Mouse (Mus musculus): ENCODE data around the gene Ncf1. TPM values are rescaled to one million over a fixed set of nuclear protein-coding genes. Genes with fewer than 3 reads are reported as not detected.

Gene Ncf1
- 1 to 10 TPM; 2.1 to 2.2 TPM for total RNA-seq (2021)
- long read RNA-seq, experiment 1, partial matches to known transcripts: 0 of 1 reads
- long read RNA-seq, experiment 1, other reads (novel, unspliced or antisense): 0 of 1 reads
- long read RNA-seq, experiment 2: 0 reads

DNA sequence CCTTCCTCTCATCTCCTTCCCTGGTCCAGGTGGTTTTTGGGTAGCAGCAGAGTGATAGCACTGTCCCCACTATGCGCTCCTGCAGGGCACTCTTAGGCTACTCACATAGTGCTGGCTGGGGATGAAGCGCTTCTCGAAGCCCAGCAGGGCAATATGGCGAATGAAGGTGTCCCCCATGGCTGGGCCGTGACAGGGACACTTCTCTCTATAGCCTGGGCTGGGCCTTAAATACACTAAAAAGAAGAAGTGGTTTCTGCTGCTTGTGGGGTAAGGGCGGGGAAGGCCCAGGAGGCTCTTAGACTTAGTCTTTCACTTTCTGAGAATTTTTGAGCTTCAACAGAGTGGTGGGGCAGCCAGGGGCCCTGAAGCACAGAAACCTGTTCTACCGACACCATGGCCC lies at the start of gene Ncf1:
Gene Ncf1 (minus strand): TSS at position 235 of the 400 bp plus-strand sequence.
- no peak for DNase-seq (ENCODE audit: low spot score)

DNA sequence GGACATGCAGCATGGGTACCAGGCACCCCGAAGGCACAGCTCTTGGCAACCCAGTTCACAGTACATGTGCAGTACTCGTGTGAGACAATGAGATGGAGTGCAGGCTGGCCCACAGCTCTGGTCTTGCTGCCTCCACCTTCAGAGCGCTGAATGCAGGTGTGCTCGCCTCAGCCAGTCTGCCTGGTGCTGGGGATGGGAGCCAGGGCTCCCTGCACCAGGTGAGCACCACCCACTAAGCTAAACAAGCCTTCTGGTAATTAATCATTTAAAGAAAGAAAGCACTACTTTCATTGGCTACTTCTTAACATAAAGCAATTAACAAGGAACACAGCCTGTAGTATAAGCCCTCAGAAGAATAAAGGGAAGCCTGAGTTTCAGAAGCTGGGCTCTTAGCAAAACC lies 47.7 kb upstream of the Ncf1 start:
- DNase-seq (ENCODE audit: low spot score): no peak

DNA sequence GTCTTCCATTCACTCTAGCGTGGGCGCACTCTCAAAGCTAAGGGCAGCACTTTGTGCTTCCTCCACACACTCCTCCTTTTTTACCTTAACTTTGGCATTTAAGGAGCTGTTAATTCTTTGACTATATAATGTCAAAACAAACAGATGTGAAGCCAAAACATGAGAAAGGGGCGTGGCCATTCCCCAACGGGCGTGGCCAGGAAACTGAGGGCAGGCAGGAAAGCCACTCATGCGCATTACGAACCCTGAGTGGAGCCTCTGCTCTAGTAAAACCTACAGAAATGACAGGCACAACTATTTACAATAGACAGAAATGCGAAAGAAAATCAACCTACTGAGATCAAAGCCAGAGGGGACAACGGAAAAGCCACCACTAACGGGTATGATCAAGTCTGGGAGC lies 46.1 kb upstream of the Ncf1 start:
- DNase-seq (ENCODE audit: low spot score): no peak

DNA sequence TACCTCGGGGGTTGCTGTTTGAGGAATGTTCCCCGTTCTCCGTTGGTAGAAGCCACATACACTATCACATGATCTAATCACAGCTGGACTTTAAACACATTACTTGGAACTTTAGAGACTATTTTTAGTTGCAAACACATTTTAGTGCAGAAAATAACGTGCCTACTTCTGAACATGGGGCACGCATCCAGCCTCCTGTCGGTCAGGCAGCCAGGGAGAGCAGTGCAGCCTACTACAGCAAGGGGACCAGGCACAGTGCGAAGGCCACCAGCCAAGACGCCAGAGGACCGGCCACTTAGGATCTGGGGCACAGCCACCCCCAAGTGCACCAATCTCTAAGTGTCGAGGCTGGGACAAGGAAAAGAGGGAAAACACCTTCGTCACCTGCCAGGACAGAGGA lies 45.6 kb upstream of the Ncf1 start:
- no peak for DNase-seq (ENCODE audit: low spot score)

DNA sequence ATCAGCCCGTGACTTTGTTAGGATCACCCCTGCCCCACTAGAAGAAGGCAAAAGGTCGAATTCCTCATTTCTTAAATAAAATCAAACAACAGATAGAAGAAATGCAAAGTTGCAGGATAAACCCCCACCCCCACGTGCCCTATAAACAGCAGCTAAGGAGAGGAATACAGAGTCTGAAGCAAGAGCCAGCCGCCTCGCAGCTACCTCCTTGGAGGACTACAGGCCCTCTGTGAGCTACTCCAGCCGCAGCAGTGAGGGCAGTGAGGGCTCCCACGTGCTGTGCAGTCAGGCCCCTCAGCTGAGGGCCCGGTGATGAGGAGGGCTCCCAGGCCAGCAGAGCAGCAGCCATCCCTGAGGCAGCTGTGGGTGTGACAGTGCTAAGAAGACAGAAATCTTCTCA lies 44.3 kb upstream of the Ncf1 start:
- DNase-seq (ENCODE audit: low spot score): no peak

DNA sequence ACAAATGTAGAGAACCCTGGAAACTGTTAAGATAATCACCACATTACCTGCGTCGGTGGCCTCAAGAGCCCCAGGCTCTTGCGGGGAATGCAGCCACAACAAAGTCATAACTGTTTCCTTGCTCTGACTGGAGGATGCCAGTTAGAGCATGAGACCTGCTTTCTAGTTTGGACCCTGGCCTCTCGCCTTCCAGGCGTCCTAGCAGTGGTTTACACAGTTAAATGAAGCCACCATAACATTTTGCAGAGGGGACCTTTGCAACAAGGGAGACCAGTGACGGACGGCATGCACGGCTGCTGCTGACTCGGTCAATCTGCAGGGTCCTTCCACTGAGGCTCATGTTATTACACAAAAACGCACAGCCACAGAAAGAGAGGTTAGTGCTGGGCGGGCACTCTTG lies 43.3 kb upstream of the Ncf1 start:
- no peak for DNase-seq (ENCODE audit: low spot score)

DNA sequence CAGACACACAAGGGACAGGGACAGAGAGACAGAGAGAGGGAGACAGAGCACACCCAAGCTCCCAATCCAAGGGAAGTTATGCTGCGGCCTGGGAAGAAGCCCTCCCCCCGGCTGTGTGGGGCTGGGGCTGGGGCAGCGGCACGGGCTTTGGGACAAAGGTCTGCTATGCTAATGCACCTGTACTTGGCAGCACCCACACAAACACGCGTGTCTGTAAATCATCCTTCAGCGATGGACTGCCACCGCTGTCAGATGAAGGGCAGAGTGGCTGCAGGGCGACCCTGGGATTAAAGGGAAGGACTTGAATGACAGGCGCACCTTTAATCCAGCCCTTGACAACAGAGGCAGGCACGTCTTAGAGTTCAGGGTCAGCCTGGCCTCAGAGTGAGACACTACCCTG lies 42.0 kb upstream of the Ncf1 start:
- DNase-seq (ENCODE audit: low spot score): no peak

DNA sequence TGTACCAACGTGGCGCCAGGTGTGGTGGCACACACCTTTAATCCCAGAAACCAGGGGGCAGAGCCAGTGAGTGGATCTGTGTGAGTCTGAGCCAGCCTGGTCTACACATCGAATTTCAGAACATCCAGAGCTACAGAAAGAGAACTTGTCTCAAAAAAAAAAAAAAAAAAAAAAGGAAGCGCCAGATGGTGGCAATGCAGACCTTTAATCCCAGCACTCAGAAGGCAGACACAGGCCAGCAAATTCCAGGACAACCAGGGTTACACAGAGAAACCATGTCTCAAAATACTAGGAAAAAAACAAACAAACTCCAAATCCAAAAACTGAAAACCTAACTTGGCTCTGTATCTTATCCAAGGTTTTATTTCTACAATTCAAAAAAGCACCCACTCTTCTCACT lies 41.1 kb upstream of the Ncf1 start:
- DNase-seq (ENCODE audit: low spot score): no peak

DNA sequence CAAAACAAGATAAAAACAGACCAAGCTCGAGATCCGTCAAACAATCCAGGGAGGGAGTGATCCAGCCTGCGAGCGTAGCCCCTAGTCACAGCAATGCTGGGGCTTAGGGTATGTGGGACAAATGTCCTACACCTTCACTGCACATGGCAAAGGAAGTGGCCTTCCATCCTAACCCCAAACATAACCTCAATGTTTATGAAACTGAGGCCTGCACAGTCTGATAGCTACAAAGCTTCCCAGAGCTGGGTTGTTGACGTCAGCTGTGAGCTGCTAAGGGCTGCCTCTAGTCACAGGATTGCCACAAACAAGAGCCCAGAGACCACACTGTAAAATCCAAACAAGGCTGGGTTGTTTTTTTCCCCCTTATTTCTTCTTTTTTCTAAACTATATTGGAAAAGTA lies 40.3 kb upstream of the Ncf1 start:
- no peak for DNase-seq (ENCODE audit: low spot score)

DNA sequence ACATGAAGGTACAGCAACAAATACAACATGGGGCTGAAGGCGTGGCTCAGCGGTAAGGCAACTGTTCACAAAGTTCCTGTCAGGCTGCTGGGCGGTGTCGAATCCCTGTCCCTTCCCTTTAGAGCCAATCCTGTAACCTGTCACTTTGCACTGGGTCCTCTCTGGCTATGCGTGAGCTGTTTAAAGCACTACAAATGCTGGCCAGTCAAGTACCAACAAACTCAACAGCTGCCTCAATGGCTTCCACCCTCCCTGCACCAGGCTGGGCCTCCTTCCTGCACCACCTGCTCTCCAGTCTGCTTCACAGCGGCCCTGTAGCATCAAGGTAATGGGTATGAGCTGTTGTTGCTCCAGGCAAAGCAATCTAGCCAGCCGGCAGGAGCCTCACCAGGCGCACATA lies 39.3 kb upstream of the Ncf1 start:
- DNase-seq (ENCODE audit: low spot score): no peak

DNA sequence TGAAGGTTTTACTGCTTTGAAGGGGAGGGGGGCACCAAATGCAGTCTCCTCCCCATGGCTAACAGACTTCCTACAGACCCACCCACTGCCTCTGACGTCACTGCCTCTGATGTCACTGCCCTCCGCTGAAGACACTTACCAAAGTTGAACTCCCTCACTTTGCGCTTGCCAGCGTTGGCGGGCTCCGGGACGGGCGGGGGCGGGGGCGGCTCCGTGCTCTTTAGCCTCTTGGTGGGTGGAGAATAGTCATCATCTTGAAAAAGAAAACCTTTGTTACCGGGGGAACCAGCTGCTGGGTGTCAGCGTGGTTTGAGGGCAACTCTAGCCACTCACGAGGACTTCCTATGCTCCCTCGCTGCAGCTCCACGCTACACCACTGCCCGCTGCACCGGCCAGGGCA lies 37.0 kb upstream of the Ncf1 start:
- DNase-seq (ENCODE audit: low spot score): no peak

DNA sequence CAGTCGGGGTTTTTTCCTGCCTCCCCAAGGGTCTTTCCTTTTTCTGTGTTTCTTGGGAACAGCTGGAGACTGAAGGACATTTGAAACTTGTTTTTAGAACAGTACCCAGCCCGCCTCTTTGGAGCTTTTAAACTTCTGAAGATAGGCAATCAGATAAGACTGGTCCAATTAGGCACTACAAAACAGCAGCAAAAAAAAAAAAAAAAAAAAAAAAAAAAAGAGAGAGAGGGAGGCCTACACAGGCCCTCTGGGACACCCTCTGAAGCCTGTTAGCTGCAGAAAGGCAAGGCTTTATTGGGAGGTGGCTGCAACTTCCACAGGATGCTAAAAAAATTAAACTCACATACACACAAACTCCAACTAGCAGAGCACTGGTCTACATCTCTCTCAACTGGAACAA lies 36.5 kb upstream of the Ncf1 start:
- no peak for DNase-seq (ENCODE audit: low spot score)

DNA sequence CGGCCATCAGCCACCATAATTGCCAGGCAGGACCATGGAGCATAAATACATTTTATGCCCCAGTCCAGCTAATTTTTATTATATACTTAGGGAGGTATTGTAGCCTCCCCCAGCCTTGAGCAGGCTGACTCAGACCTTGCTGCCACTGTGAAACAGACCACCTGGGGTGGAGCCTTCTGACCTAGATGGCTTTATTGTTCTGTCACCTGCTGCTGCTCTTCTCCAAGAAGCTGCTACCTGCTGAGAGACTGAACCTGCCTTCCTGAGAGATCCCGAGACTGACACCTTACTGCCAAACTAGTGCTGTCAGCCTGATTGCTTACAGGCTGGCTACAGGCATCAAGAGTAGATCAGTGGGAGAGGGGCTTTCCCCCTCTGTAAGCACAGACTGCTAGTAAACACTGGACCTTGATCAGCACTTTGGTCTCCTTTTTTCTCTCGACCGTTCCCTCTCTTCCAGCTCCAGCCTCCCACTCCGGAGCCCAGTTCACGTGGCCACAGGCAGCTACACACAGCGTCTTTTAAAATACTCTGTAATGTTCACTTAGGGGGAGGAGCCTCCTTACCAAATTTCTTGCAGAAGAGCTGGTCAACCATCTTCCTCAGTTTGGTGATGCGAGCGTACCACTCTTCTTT lies 30.7 kb upstream of the Ncf1 start:
- no peak for DNase-seq (ENCODE audit: low spot score)

DNA sequence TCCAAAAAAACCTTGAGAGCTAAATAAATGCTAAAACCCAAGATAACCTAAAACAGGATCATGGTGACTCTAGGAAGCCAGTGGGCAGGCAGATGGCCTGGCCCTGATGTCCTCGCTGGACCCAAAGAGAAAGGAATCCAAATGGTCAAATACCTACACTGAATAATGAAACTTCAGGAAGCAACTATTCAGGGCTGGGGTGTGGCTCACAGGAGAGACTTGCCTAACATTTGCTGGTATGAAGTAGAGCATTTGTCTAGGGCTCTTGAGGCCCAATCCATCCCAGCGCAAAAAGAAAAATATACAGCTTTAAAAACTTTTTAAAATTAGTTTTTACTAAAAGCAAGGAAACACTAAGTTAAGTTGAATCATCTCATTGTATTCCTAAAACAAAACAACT lies 29.5 kb upstream of the Ncf1 start:
- DNase-seq (ENCODE audit: low spot score): no peak

DNA sequence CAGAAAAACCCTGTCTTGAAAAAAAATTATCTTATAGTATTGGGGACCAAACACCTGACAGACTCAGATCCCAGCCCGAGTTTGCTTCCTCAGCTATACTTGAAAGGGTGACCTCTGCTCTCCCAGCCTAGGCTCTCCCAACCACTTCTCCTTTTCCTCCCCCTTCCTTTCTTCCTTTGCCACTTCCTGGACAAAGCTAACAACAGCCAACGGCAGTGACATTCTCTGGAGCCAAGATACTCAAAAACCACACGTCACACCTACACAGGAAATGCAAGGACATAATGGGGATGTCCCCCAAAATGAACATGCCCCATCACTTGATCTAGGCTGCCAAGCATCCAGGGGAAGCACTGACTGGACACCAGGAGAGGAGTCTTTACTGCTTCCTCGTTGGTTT lies 29.0 kb upstream of the Ncf1 start:
- no peak for DNase-seq (ENCODE audit: low spot score)

DNA sequence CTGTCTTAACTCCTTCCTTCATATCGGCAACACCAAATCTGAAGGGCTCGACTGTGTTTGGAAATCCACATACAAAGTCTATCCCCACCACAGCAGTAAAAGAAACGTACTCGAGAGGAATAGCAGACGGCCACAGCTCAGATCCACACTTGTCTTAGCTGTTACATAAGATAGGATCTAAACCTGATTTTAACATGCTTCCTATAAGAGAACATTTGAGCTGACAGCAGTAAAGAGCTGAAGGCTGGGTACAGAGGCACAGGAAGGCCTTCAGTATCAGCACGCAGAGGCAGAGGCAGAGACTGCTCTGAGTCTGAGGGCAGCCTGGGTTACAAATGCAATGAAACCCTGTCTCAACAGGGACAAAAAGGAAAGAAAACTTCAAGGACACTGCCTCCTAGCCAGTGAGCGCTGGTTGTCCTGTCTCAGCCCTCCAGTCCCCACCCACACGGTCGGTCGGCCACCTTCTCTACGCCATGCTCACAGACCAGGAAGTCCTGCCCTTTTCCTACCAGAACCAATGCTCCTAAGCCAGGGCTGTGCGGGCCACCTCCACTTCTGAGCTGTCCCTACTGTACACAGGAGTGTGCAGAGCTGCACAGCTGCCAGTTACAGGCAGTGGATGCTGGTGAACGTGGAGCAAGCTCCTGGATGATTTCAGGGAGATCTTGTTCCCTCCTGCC lies 28.1 kb upstream of the Ncf1 start:
- no peak for DNase-seq (ENCODE audit: low spot score)

DNA sequence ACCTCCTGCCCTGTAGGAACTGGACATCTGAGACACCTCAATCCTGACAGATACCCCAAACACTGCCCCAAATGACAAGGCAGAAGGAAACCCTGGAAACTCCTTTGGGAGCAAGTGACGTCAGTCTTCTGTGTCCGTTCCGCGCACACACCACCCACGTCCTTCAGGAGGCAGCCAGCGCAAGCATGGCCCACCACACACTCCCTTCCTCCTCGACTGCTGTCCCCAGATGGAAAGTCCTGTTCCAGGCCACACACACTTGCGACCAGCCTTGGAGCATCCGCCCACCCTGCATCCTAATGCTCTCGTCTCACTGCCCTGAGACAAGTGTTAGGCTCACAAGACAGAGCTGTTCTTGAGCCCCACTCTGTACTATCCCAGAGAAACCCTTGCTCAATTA lies 25.9 kb upstream of the Ncf1 start:
- no peak for DNase-seq (ENCODE audit: low spot score)

DNA sequence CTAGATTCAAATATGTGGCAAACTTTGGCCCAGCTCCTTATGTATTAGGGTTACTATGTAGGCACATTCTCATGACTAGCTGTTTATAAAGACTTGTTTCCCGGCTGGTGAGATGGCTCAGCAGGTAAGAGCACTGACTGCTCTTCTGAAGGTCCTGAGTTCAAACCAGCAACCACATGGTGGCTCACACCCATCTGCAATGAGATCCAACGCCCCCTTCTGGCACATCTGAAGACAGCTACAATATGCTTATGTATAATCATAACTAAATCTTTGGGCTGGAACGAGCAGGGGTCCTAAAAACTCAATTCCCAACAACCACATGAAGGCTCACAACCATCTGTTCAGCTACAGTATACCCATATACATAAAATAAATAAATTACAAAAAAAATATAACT lies 24.4 kb upstream of the Ncf1 start:
- no peak for DNase-seq (ENCODE audit: low spot score)

DNA sequence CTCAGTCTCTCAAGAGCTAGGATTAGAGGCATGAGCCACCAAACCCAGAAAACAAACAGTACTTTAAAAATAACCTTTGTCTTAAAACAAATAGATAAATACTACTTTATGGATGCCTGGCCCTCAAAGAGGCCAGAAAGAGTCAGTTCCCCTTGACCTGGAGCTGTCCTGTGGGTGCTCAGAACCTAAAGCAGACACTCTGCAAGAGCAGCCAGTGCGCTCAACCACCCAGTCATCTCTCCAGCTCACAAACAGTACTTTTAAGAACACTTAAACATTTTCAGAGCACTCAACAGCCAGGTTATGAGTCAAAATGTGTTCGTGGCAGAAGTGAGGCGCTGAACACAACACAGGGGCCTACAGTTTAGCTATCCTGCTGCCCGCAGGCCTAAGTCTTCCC lies 21.7 kb upstream of the Ncf1 start:
- no peak for DNase-seq (ENCODE audit: low spot score)

DNA sequence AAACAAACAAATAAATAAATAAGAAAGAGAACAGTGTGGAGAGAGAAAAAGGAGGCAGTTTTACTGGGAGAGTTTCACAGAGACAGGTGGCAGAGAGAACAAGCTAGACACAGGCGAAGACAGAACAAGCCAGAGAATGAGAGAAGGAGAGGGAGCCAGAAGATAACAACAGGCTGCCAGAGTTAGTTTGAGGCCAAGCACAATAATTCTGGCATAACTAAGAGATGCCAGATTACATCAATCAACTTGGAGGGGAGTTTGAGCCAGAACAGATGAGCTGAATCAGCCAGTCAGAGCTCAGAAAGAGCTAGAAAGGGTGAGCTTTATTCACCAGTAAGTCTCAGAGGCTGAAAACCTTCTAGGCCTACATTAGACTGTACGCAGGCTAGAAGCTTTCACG lies 21.2 kb upstream of the Ncf1 start:
- no peak for DNase-seq (ENCODE audit: low spot score)

DNA sequence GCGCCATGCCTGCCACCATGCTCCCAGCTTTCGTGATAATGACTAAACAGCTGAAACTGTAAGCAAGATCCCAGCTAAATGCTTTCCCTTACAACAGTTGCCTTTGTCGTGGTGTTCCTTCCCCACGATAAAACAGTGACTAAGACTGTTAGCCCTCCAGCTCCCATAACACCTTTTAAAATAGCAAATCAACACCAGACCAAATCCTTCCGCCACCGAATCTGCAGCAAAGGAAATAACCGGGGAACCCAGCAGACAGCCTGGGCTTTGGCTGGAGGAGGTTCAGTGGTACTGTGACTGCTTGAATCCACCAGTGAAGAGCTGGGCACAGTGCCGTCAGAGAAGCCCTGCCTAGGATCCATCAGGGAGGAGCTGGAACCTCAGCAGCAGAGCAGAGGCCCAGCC lies 19.8 kb upstream of the Ncf1 start:
- DNase-seq (ENCODE audit: low spot score): no peak

DNA sequence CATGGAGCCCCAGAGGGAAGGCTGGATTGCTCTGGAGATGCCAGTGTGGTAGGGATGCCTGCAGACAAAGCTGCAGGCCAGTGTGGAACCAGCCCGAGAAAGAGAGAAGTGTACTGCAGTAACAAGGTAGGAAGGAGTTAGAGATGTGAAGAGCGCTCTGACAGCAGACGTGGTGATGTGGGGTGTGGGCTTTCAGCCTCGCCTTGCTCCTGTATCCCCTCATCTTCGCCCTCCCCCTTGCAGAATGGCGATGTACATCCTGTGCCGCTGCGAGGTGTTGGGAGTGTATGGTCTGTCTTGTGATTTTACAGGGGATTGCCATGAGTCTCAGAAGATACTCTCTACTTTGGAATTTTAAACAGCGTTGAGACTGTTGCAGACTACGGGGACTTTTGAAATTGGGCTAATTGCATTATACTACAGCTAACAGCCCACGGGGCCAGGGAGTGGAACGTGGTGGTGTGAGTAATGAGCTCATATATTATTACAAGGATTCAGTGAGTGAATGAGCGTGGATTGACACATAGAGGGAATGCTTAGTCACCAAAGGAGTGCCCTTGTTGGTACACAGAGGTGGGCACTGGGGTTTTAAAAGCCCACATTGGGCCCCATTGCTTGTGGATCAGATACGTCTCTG lies 19.3 kb upstream of the Ncf1 start:
- no peak for DNase-seq (ENCODE audit: low spot score)

DNA sequence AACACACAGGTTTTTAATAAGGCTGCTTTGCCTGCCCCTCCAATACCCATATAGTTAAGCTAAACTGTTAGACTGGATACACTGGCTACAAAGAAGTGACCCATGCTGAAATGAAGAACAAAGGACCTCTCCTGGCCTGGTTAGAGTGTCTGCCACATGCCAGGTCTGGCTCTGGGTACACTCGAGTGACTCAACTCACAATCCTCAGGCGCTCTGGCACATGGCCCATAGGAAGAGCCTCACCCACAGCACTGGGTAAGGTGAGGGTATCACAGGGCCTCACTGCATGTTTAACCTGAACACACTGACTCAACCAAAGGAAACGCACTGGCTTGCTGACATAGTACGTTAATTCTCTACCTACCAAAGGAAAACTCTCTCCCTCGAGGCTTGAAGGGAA lies 16.7 kb upstream of the Ncf1 start:
- DNase-seq (ENCODE audit: low spot score): no peak

Measured in gastrocnemius, adult 18-20 months (tissue).